Mouse (Mus musculus) ES-CJ7 (cell line): Measurements from ENCODE around the gene Acadm.
A peak's percentile ranks its signal among the peaks of the same experiment; 100 is the strongest.

Experiments used
- DNase-seq: peaks from one replicate; pipeline ENCODE4 v3.0.0; 2011; ENCODE audit warnings: low read depth, low spot score

Gene Acadm

GRCm38 (mm10) chr3:153904586-153904985 lies 39.8 kb downstream of the Acadm start:
- DNase-seq: peak; percentile 87

GRCm38 (mm10) chr3:153902595-153902994 lies 41.8 kb downstream of the Acadm start:
- no peak for DNase-seq

GRCm38 (mm10) chr3:153901904-153902303 lies 42.5 kb downstream of the Acadm start:
- no peak for DNase-seq

- DNase-seq: no peak
Observed at GRCm38 (mm10) chr3:153897216-153897615, 47.2 kb downstream of the Acadm start.

GRCm38 (mm10) chr3:153895454-153895853 lies 49.0 kb downstream of the Acadm start:
- DNase-seq: no peak

GRCm38 (mm10) chr3:153889188-153889781 lies 55.1 kb downstream of the Acadm start:
- no peak for DNase-seq

GRCm38 (mm10) chr3:153888141-153888540 lies 56.3 kb downstream of the Acadm start:
- no peak for DNase-seq

- no peak for DNase-seq
Observed at GRCm38 (mm10) chr3:153886296-153886695, 58.1 kb downstream of the Acadm start.
